Mouse (Mus musculus): ENCODE results near the gene Plch2. TPM values are rescaled to one million over a fixed set of nuclear protein-coding genes. Genes with fewer than 3 reads are reported as not detected.

Plch2 gene
- polyA plus RNA-seq, 1 experiment from 2014 or later, result 12.8 TPM

DNA sequence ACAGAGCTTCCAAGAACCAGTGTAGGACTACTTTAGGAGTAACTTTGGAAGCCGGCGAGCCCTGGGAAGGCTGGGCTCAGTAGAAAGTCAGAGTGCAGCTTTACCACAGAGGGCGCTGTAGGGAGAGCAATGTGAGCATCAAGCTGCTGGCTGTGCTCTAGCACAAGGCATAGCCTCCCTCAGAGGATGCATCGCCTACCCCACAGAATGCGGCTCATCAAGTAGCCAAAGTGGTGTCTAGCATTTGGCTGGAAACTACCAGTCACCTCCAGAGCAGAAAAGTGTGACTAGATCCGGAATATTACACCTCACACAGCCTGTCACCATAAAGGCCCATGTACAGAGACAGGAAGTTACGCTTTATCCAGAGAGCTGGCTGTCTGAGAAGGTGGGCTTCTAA, 120.8 kb downstream of the Plch2 start:
- WGBS, result 80% methylated on average over 7 of the region's 7 CpGs
- no peak overlapping the region for H3K4me3 ChIP-seq
- no peak for ATAC-seq (ENCODE audit: insufficient number of reproducible peaks, insufficient read depth, low FRiP score, low TSS enrichment, low read depth)

DNA sequence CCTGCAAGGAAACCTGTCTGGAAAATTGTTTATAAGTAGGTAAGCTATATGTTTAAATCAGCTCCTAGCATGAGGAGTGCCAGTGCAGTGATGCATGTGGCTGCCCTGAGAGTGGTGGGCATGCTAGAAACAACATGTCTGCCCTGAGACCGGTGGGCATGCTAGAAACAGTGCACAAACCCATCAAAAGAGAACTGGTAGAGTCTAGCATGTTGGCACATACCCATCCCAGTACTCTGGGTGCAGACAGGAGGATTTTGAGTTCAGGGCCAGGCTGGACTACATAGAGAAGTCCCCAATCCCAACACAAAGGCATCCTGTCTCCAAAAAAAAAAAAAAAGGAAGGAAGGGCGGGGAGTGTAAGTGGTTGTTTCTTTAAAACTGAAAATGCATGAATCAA, 121.8 kb downstream of the Plch2 start:
- no peaks in the 10 kb centered on the region for H3K4me1 ChIP-seq
- WGBS, result 87% methylated on average over 2 of the region's 2 CpGs
- H3K36me3 ChIP-seq, result no peaks in the 10 kb centered on the region
- no peaks in the 10 kb centered on the region; the same call in 1 of the 2 replicates for H3K27me3 ChIP-seq
- H3K4me3 ChIP-seq, result no peak overlapping the region
- ATAC-seq (ENCODE audit: insufficient number of reproducible peaks, insufficient read depth, low FRiP score, low TSS enrichment, low read depth), result no peak
- no peak overlapping the region for H3K9ac ChIP-seq
- H3K4me2 ChIP-seq, result no peak overlapping the region
- no peak overlapping the region for H3K27ac ChIP-seq
- no peaks in the 10 kb centered on the region for H3K9me3 ChIP-seq

More for the DNA sequence above, 120.8 kb downstream of the Plch2 start:
- no peak overlapping the region for H3K4me2 ChIP-seq
- H3K9ac ChIP-seq, result no peak overlapping the region
- no peaks in the 10 kb centered on the region; the same call in 1 of the 2 replicates for H3K27me3 ChIP-seq
- H3K36me3 ChIP-seq, result no peaks in the 10 kb centered on the region
- no peaks in the 10 kb centered on the region for H3K4me1 ChIP-seq
- H3K27ac ChIP-seq, result no peak overlapping the region
- H3K9me3 ChIP-seq, result no peaks in the 10 kb centered on the region

- Histone ChIP-seq H3K27ac (no peak overlapping the region), H3K4me2 (no peak overlapping the region), H3K36me3 (no peaks in the 10 kb centered on the region), H3K9ac (no peak overlapping the region), H3K4me3 (no peak overlapping the region), H3K27me3 (no peaks in the 10 kb centered on the region; the same call in 1 of the 2 replicates), H3K4me1 (peaks cover 2% of the 10 kb centered on the region), H3K9me3 (no peaks in the 10 kb centered on the region)
- ATAC-seq (ENCODE audit: insufficient number of reproducible peaks, insufficient read depth, low FRiP score, low TSS enrichment, low read depth), result no peak
- WGBS, result 56% methylated on average over 13 of the region's 13 CpGs
Observed at GRCm38 (mm10) chr4:154933306-154933907, 123.2 kb downstream of the Plch2 start.

Other genes starting within 250 kb of the Plch2 start
- 0.36 and 0.49 TPM in 2 replicates for gene Ttc34, start 219.3 kb downstream of the Plch2 start, polyA plus RNA-seq (2015; fragmentation: Nextera tagmentation; extraction: Ambion mirVana)
- 0.28 TPM in 1 of 2 replicates, not detected in the other for gene Mmel1, start 187.2 kb downstream of the Plch2 start, polyA plus RNA-seq (2015; fragmentation: Nextera tagmentation; extraction: Ambion mirVana)
- 48.6 and 53.6 TPM in 2 replicates for gene Fam213b, start 157.6 kb downstream of the Plch2 start, polyA plus RNA-seq (2015; fragmentation: Nextera tagmentation; extraction: Ambion mirVana)
- gene Tnfrsf14, start 128.2 kb downstream of the Plch2 start, polyA plus RNA-seq (2015; fragmentation: Nextera tagmentation; extraction: Ambion mirVana), result 1.6 and 1.8 TPM in 2 replicates
- 4.2 and 6.0 TPM in 2 replicates for gene Hes5, start 95.9 kb downstream of the Plch2 start, polyA plus RNA-seq (2015; fragmentation: Nextera tagmentation; extraction: Ambion mirVana)
- 48.3 and 54.1 TPM in 2 replicates for gene Pank4, start 92.7 kb downstream of the Plch2 start, polyA plus RNA-seq (2015; fragmentation: Nextera tagmentation; extraction: Ambion mirVana)
- gene Pex10, start 10.2 kb upstream of the Plch2 start, polyA plus RNA-seq (2015; fragmentation: Nextera tagmentation; extraction: Ambion mirVana), result 22.2 and 26.4 TPM in 2 replicates
- 147 and 162 TPM in 2 replicates for gene Rer1, start 29.6 kb upstream of the Plch2 start, polyA plus RNA-seq (2015; fragmentation: Nextera tagmentation; extraction: Ambion mirVana)
- 5.6 and 6.2 TPM in 2 replicates for gene Morn1, start 29.8 kb upstream of the Plch2 start, polyA plus RNA-seq (2015; fragmentation: Nextera tagmentation; extraction: Ambion mirVana)
- 21.5 and 24.9 TPM in 2 replicates for gene Ski, start 165.8 kb upstream of the Plch2 start, polyA plus RNA-seq (2015; fragmentation: Nextera tagmentation; extraction: Ambion mirVana)
- 77.4 and 80.0 TPM in 2 replicates for gene Faap20, start 193.0 kb upstream of the Plch2 start, polyA plus RNA-seq (2015; fragmentation: Nextera tagmentation; extraction: Ambion mirVana)